Mouse (Mus musculus) adrenal gland (tissue): ENCODE measurements at regions not wholly inside any gene's neighbourhood (a gene's known extent, or its start where the extent isn't known, plus 50 kb on each side); places are given as distances from the start of the nearest gene placed in this dataset.
"Not testable (repeated sequence)": the region's sequence is repeated elsewhere in the genome, so short reads cannot be mapped to it uniquely, and the experiment has no call there.

Experiments used
- intact Hi-C: fragments of 180-260 bp; cut with DNase I; formaldehyde crosslinking; loops from one replicate; pipeline ENCODE4 v1.15.1; 2025

DNA sequence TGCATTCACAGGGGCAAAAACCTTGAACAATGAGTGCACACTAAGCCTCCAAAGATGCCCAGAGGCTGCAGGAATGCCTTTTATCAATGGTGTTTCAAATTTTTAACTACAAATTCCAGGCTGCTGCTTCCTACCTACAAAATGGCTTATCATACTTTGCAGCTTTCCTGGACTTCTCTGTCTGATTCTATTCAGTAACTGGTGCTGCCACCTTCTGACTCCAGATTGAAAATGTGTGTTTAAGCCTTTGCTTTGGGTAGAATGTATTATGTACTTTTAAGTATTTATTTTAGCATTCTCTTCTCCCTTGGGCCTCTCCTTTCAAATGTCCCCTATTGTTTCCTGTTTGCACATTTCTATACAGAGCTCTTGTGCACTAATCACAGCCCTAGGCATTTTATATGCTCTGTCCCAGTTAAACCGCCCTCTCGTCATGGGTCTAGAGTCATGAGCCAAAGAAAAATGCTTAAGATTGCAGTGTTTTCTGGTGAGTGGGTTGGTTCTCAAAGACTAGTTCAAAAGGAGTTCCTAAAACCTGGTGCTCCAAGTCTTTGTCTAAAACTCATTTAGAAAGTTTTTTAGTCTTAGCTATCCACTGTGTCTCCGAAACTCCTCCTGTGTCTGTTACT, 472.3 kb upstream of the Dpp10 start:
- intact Hi-C loops, result loop anchor here (2.0 kb wide), 1 partner anchor 67 kb away; no protein-coding TSS in a partner anchor

DNA sequence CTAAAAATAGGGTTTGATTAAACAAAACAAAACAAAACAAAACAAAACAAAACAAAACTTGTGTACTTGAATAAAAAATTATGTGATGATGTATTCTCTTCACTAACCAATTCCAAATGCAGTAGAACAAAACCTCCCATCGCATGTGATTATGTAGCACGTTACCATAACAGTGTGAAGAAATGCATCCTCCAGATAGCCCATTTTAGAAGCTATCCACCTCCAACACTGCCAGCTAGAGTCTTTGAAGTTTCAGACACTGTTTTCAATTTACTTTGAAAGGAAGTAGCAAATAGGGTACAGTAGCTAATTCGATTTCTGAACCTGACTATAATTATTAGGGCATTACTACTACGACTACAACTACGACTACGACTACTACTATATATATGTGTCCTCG, 465.1 kb upstream of the Dpp10 start:
- intact Hi-C loops, result no loop called here

DNA sequence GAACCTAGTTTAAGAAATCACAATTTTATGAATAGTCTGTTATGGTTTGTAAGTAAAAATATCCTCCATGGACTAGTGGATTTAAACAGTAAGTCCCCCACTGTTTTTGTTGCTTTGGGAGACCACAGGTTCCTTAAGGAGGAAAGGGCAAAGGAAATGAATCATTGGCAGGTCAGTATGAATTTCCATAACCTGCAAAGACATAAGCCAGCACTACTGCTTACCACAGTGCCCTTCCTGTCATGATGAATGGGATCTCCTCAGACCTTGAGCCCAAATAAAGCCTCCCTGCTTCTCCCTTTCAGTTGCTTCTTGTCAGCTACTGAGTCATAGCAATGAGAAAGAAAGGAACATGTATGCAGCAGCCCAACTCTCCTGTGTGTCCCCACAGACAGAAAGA, 443.1 kb upstream of the Dpp10 start:
- intact Hi-C loops, result no loop called here

DNA sequence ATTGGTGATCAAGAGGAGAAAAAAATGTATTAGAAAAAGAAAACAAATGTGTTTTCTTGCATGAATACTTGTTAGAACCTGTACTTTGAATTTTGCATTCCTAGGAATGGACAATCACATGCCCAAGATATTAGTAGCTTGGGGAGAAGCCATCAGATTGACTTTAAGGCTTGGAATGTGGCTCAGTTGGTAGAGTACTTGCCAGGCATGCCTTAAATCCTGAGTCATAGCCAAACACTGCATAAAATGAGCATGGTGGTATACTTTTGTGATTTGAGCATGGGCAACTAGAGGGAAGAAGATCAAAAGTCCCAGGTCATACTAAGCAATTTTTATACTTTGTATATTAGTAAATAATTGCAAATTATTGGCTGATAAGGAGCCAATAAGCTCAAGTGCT, 442.6 kb upstream of the Dpp10 start:
- intact Hi-C loops, result no loop called here

DNA sequence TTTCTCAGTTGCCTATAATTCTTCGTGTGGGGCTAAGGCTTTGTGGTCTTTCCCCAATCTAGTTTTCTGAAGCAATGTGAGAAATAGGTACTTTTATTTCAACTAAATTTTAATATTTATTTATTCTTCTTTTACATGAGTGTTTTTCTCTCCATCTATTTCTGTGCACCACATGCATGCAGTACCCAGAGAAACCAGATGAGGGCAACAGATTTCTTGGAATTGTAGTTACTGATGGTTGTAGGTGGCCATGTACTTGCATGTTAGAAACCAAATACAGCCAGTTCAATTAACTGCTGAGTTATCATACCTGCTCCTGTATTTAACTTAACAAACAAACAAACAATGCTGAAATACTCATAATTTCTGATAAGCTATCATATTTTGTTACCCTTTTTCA, 404.8 kb upstream of the Dpp10 start:
- intact Hi-C loops, result loop anchor here (2.0 kb wide), 1 partner anchor 69 kb away; no protein-coding TSS in a partner anchor

DNA sequence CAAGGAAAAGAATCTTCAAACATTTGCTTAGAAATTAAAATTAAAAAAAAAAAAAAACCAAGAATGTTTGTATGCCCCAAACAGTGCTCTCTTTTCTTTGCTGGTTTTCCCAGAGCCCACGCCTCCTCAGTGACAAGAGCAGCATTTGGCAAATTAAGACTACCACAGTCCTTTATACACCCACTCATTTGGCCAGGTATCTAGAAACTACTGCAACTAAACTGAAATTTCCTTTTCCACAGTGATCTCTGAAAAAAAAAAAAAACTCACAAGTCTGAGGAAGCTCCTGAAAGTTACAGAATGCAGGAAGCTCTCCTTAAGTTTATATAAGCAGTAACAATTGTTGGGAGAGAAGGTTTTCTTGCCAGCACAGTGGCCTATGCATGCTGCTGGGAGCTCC, 394.2 kb upstream of the Dpp10 start:
- intact Hi-C loops, result no loop called here

DNA sequence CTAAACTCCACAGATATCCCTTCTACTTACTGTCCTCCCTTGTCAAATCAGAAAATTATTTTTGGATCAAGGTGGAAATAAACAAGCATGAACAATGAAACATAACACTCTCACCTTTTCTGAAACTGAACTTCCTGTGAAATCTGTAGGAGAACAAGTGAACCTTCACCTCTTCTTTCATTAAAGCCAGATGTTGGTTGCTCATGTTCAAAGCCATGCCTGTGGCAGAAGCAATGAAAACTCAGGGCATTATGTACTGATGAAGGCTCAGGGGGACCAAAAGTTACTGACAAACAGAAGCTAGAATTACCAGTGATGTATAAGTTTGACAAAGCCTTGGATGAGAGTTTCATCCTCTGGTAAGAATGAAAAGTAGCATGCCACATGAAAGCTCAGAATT, 390.5 kb upstream of the Dpp10 start:
- intact Hi-C loops, result no loop called here

DNA sequence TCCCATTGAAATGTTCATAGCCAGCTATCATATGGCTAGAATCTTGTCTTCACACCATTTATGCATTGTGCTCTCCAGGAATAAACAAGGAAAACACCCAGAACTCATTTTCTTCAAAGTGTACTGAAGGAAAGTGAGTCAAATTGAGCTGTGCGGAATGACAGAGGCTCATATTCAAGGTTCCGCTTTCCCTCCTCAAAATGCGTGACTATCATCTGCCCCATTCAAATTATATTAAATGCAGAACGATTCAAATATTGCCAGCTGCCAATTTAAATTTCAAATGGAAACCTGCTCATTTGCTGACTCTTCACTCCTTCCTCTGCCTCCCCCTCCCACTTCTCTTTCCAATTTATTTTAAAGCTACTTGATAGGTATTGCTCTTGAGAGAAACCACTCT, 384.2 kb upstream of the Dpp10 start:
- intact Hi-C loops, result no loop called here

DNA sequence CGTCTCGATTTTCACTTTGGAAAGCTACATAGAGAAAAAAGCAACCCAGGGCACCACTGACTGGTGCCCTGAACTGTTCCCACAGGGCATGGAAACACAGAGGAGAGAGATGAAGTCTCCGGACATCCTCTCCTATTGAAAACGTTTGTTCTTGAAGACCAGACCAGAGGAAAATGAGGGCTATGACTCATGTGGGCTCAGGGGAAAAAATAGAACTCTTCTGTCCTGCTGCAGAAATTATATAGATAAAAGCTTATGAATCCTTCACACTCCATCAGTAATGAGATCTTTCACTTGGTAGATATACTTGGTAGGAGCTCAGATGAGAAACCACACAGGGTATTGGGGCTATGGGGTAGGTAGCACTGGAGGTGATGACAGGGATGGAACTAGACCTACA, 371.4 kb upstream of the Dpp10 start:
- intact Hi-C loops, result no loop called here

DNA sequence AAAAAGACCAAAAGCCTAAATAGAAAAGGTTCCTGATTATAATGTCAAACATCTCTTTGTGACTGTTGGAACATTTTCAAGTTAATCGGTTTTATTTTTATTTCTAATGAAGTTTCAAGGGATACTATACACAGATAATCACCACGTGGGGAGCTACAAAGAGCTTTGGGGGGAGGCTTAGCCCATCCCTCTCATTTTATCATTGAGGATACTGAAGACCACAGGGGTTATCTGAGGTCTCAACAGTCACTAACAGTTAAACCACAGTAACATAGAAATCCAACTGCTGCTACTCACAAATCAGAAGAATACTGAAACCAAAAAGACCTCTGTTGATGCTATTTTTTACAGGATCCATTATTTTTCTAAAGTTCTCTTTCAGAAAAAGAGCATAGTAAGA, 364.9 kb upstream of the Dpp10 start:
- intact Hi-C loops, result no loop called here

DNA sequence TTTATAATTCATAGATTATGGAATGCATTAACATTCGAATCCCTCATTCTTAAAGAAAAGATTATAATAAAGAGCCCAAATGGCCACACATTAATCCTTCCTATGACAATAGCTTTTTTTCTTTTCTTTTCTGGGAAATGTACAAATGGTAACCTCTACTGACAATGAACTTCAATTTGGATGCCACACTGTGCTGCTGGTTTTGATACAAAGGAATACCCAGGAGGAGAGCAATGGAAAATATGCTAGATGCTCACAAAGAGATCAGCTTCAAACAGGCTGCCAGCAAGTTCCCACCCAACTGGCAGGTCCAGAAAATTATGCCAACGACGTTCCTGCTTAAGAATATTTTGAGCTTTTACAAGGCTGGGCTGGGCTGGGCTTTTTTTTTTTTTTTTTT, 364.4 kb upstream of the Dpp10 start:
- intact Hi-C loops, result no loop called here

DNA sequence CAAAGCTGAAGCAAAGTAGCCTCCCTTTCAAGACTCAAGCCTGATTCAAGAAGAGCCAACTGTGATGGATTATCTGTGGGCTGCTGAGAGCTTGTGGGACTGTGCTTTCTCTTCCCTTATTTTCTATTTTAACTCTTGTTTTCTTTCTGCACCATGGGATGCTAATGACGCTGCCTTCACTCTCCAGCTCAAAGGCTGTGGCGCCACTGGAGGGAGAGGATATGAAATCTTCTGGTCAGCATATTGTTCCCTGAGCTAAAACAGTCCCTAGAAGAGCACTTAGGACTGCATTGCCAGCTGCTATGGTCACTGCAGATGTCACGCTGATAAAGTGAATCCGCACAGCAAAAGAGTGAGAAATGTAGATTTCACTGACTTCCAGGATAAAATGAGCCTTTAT, 324.2 kb upstream of the Dpp10 start:
- intact Hi-C loops, result no loop called here

DNA sequence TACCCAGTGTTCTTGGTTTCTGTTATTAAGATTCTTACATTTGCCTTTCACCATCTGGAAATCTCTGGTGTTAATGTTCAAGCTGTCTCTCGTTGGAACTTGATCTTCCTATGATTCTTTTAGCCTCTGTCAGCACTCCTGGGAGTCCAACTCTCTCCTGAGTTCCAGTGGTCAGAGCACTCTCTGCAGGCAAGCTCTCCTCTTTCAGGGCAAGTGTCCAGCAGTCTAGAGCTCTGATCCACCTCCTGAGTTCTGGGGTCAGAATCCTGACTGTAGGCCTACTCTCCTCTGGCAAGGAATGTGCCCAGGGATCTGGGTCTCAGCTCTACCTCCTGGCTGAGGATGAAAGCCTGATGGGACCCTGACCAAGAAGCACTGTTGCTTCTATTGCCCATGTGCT, 303.1 kb upstream of the Dpp10 start:
- intact Hi-C loops, result not testable (repeated sequence)

DNA sequence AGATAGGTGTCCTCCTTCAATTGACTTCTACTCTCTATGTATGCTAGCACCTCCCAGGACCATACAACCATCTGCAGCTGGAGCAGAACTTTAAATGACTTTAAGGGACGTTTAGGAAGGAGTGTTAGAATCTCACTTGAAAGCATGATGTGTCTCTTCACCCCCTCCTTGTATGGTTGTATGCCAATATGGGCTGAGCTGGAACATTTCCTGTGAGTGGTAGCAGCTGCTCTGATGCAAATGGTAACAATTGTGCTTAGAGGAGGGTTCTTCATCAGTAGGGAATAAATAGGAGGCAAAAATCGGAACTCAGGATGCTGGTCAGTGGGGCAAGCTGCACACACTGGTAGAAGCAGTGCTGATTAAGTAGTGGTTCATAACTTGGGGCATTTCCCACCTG, 294.1 kb upstream of the Dpp10 start:
- intact Hi-C loops, result no loop called here

DNA sequence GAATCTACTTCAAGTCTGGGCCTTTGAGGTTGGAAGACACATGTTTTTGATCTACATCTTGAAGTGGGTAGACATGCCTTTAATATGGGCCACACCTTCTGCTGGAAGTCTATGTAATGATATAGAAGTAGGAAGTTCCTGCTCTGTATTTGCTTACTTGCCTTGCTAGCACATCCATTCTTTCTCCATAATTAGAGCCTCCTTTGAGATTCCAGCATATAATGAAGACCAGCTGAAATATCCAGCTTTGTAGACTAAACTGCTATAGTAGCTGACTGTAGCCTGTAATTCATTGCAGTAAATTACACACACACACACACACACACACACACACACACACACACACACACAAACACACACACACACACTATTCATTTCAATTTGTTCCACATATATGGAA, 293.3 kb upstream of the Dpp10 start:
- intact Hi-C loops, result no loop called here

DNA sequence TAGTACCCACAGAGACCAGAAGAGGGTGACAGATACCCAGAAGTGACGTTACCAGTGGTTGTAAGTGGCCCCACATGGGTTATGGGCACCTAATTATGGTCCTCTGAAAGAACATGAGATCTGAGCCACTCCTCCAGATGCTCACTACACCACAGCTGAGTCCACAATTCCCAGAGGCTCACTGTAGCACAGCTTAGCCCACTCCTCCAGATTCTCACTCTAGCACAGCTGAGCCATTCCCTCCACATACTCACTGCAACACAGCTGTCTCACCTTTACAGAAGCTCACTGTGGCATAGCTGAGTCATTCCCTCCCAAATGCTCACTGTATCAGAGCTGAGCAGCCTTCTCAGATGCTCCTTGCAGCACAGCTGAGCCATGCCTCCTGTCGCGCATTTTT, 286.9 kb upstream of the Dpp10 start:
- intact Hi-C loops, result no loop called here
